ENCODE assay signal across 32 mouse cellular contexts in the genomic region with DNA sequence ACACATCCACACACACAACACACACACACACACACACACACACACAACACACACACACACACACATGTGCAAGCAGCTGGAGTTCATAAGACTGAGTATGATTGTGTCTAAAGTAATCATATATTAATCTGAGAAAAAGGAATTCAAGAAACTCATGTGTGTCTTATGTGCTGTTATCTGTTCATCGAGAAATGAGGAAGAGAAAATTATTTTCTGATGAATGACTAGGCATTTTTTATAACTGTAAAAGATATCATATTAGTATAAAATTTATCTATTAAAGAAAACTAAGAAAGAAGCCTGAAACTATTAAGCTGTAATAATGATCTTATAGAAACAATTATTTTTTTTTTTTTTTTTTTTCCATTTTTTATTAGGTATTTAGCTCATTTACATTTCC.
"Had no signal": no experiment of that assay in that cellular context is flagged by ENCODE, and none has a peak within 500 bp of the region (broad histone marks: within the 10 kb centered on the region; RNA-seq: fewer than 3 reads in every experiment).

No protein-coding gene starts in this region.

- H3K4me3 ChIP-seq: limb, embryonic 10.5 days; limb, embryonic 12.5 days; limb, embryonic 13.5 days; limb, embryonic 15.5 days; liver, embryonic 12.5 days; liver, embryonic 13.5 days; liver, embryonic 15.5 days; lung, embryonic 15.5 days; megakaryocyte, embryonic 14.5 days; midbrain, embryonic 10.5 days; midbrain, embryonic 12.5 days; midbrain, embryonic 13.5 days; midbrain, embryonic 15.5 days; myocyte; neural tube, embryonic 12.5 days had no signal

- DNase-seq: left cerebral cortex, postnatal 4 days; liver; liver, embryonic 13.5 days; liver, postnatal 0 days; lung, adult 18-20 months; lung, adult 2 months; lung, embryonic 14.5 days; lung, postnatal 10 days; lung, postnatal 14 days; lung, postnatal 36 days; lung, postnatal 4 days; midbrain, embryonic 14.5 days had no signal

- H3K9me3 ChIP-seq: limb, embryonic 10.5 days; limb, embryonic 12.5 days; limb, embryonic 13.5 days; limb, embryonic 15.5 days; liver, embryonic 12.5 days; liver, embryonic 13.5 days; liver, embryonic 15.5 days; lung, embryonic 15.5 days; megakaryocyte, embryonic 14.5 days; midbrain, embryonic 10.5 days; midbrain, embryonic 12.5 days; midbrain, embryonic 13.5 days; midbrain, embryonic 15.5 days; neural tube, embryonic 12.5 days had no signal

- H3K27me3 ChIP-seq: limb, embryonic 12.5 days; limb, embryonic 13.5 days; limb, embryonic 15.5 days; liver, embryonic 12.5 days; liver, embryonic 13.5 days; liver, embryonic 15.5 days; lung, embryonic 15.5 days; megakaryocyte, embryonic 14.5 days; midbrain, embryonic 12.5 days; midbrain, embryonic 13.5 days; midbrain, embryonic 15.5 days; neural tube, embryonic 12.5 days had no signal

- H3K4me1 ChIP-seq: limb, embryonic 12.5 days; limb, embryonic 13.5 days; limb, embryonic 15.5 days; liver, embryonic 12.5 days; liver, embryonic 13.5 days; liver, embryonic 15.5 days; megakaryocyte, embryonic 14.5 days; midbrain, embryonic 10.5 days; midbrain, embryonic 12.5 days; midbrain, embryonic 13.5 days; midbrain, embryonic 15.5 days; neural tube, embryonic 12.5 days had no signal

- ATAC-seq: liver, embryonic 12.5 days; liver, postnatal 0 days; lung, postnatal 0 days; midbrain, embryonic 13.5 days; midbrain, embryonic 15.5 days; midbrain, embryonic 16.5 days had no signal

- H3K9ac ChIP-seq: limb, embryonic 12.5 days; limb, embryonic 13.5 days; limb, embryonic 15.5 days; liver, embryonic 12.5 days; liver, embryonic 13.5 days; liver, embryonic 14.5 days; liver, embryonic 15.5 days; liver, postnatal 0 days; lung, embryonic 14.5 days; lung, embryonic 15.5 days; midbrain, embryonic 12.5 days; midbrain, embryonic 13.5 days; midbrain, embryonic 15.5 days; neural tube, embryonic 12.5 days had no signal

- H3K27ac ChIP-seq: limb, embryonic 10.5 days; limb, embryonic 12.5 days; limb, embryonic 13.5 days; limb, embryonic 15.5 days; liver, embryonic 12.5 days; liver, embryonic 13.5 days; liver, embryonic 14.5 days; liver, embryonic 15.5 days; lung, embryonic 15.5 days; macrophage; midbrain, embryonic 10.5 days; midbrain, embryonic 12.5 days; midbrain, embryonic 13.5 days; midbrain, embryonic 15.5 days; neural tube, embryonic 12.5 days had no signal

- H3K36me3 ChIP-seq: limb, embryonic 10.5 days; limb, embryonic 12.5 days; limb, embryonic 13.5 days; limb, embryonic 15.5 days; liver, embryonic 12.5 days; liver, embryonic 13.5 days; liver, embryonic 15.5 days; lung, embryonic 15.5 days; midbrain, embryonic 10.5 days; midbrain, embryonic 12.5 days; midbrain, embryonic 13.5 days; midbrain, embryonic 15.5 days; neural tube, embryonic 12.5 days had no signal

- H3K4me2 ChIP-seq: limb, embryonic 12.5 days; limb, embryonic 13.5 days; limb, embryonic 15.5 days; liver, embryonic 11.5 days; liver, embryonic 12.5 days; liver, embryonic 13.5 days; liver, embryonic 15.5 days; lung, embryonic 14.5 days; lung, embryonic 15.5 days; midbrain, embryonic 11.5 days; midbrain, embryonic 12.5 days; midbrain, embryonic 13.5 days; midbrain, embryonic 15.5 days; neural tube, embryonic 12.5 days had no signal
